Mouse (Mus musculus) C2C12 (cell line): Measurements from ENCODE around the gene Igsf9b.

Experiments used
- CEBPB ChIP-seq: IDR thresholded peaks from one replicate; pipeline ENCODE4 v1.6.1; 2011; ENCODE audit warnings: low read depth, mild to moderate bottlenecking, control low read depth, moderate library complexity
- CTCF ChIP-seq: IDR thresholded peaks from one replicate; pipeline ENCODE4 v1.5.1; 2011; ENCODE audit not compliant: control insufficient read depth, insufficient read depth, insufficient read length
- FOSL1 ChIP-seq: IDR thresholded peaks from one replicate; pipeline ENCODE4 v1.8.0; 2011; ENCODE audit warnings: mild to moderate bottlenecking, low read length; ENCODE audit not compliant: poor library complexity, insufficient read depth, severe bottlenecking
- MAX ChIP-seq: IDR thresholded peaks from one replicate; pipeline ENCODE4 v1.6.1; 2011; ENCODE audit warnings: mild to moderate bottlenecking, control low read depth
- MYOD1 ChIP-seq: IDR thresholded peaks from one replicate; pipeline ENCODE4 v1.6.1; 2011; ENCODE audit warnings: low read depth; ENCODE audit not compliant: control insufficient read depth, insufficient read length
- MYOG ChIP-seq: IDR thresholded peaks from one replicate; pipeline ENCODE4 v1.6.1; 2011; ENCODE audit not compliant: control insufficient read depth, insufficient read length; ENCODE audit errors: extremely low read depth
- USF1 ChIP-seq: IDR thresholded peaks from one replicate; pipeline ENCODE4 v1.6.1; 2011; ENCODE audit warnings: low read depth, mild to moderate bottlenecking, control low read depth, moderate library complexity

DNA sequence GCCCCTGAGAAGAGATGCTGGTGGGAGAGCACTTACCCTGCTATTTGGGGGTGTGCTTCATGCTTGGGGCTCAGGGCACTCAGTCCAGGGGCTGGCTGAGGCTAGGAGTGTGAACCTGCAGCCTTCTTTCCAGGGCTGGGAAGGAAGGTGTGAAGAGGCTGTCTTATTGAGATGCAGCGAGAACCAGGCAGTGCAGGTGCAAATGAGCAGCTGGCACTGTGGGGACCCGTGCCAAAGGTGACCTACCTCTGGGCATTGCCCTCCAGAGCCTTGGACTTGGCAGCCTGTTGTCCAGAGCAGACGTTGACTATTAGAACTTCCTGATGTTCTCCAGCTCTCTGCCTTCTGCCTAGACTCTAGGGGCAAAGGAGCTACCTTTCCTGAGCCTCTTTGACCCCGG, 7.6 kb downstream of the Igsf9b start:
- TF ChIP-seq MAX (no peak), CTCF (no peak), MYOG (no peak), CEBPB (no peak), USF1 (no peak), MYOD1 (no peak), FOSL1 (no peak)
